Mouse (Mus musculus) bone marrow, adult 2 months (tissue): ENCODE measurements around the gene Ctrl.

Source experiments
- CTCF ChIP-seq: fragments of 200-500 bp; IDR thresholded peaks from 2 replicates; pipeline ENCODE4 v1.5.1; 2011; ENCODE audit warnings: low read length, control low read depth; ENCODE audit not compliant: control insufficient read depth, insufficient read depth
- POLR2A ChIP-seq: fragments of 200-500 bp; IDR thresholded peaks from 2 replicates; pipeline ENCODE4 v1.6.1; 2011; ENCODE audit warnings: low read depth, mild to moderate bottlenecking, control low read depth, low read length, borderline replicate concordance; ENCODE audit not compliant: control insufficient read depth

DNA sequence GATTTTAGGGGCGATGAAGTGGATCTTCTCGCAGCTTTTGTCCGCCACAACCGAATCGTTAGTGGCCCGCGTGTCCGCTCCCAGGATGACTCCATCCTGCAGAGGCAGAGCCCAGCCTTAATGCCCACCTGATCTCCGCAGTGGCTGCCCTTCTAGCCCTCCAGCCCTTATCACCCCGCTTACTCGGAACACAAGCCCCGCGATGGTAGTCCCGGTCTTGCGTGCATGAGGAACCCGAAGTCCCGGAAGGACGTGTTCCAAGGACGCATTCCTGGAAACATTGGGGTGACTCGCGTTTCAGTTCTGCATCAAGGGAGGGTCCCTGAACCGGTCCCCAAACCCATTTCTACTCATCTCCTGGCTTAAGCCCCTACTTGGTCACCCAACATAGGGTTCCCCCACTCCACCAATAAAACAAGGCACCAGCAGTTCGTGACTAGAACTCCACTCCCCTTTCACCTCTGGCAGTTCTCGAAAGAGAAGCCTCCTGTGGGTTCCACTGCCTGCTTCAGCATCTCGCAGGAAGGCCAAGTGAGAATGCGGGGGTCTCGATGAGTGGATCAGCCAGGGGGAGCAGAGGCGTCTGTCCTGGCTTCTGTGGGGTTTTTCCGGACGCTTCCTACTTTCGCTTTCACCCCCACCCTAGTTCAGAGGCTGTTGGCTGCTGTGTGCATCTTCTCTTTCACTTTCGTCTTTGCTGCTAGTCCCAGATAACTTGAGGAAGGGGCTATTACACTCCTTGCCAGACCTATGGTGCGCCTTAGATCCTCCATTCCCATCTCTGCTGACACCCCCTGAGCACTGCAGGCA, 4.0 kb upstream of the Ctrl start:
- TF ChIP-seq CTCF (no peak), POLR2A (no peak)
